Mouse (Mus musculus): ENCODE data around the gene 2310030G06Rik. TPM values are rescaled to one million over a fixed set of nuclear protein-coding genes. Genes with fewer than 3 reads are reported as not detected.

The 2310030G06Rik gene
- polyA plus RNA-seq, 1 experiment from 2014 or later = 2.3 TPM

DNA sequence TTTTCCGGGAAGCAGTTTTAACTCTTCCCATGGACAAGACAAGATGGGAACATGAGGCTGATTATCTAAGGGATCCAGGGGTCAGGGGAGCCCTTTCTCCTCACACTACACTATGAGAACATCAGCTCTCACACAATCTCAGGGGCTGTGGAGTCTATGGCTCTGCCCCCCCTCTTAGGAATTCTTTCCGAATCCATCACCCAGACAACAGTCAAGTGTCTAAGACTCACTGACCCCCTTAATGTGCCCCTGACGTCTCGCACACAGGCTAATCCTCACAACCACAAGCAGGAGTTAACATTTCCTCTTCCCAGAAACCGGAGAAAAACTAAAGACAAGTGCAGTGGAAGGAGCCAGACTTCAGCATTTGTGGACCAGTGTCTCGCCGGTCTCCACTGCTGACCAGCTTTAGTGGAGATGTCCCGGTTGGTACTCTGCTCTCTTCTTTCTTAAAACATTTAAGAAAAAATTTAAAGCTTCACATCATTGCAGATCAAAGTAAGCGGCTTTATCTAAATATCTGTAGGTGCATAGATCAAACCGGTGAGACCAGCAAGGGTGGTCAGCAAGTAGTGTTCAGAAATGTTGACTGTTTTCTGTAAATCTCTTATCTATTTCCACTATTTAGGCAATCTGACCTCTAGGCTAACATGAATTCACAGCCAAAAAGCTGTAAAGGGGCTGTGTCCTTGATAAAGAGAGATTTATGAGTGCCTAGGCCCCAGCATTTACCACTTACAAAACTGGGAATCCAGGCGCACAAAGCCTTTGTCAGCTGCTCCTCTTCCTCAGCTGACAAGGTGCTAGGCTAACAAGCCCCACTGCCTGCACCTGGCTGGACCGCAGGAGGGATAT lies 49.3 kb downstream of the 2310030G06Rik start:
- no peaks in the 10 kb centered on the region for H3K9me3 ChIP-seq (replicated peaks)
- H3K4me2 ChIP-seq = peak overlapping the region; percentile 94
- peak overlapping the region; percentile 72 for H3K4me3 ChIP-seq (replicated peaks)
- no peak for ATAC-seq (ENCODE audit: low FRiP score)
- H3K36me3 ChIP-seq = peaks cover 27% of the 10 kb centered on the region
- H3K4me1 ChIP-seq = peaks cover 52% of the 10 kb centered on the region
- H3K9ac ChIP-seq (replicated peaks) = peak overlapping the region; percentile 63
- no peaks in the 10 kb centered on the region for H3K27me3 ChIP-seq (replicated peaks)
- 25% methylated on average over 12 of the region's 12 CpGs for WGBS
- peak overlapping the region; percentile 69 for H3K27ac ChIP-seq (replicated peaks)

DNA sequence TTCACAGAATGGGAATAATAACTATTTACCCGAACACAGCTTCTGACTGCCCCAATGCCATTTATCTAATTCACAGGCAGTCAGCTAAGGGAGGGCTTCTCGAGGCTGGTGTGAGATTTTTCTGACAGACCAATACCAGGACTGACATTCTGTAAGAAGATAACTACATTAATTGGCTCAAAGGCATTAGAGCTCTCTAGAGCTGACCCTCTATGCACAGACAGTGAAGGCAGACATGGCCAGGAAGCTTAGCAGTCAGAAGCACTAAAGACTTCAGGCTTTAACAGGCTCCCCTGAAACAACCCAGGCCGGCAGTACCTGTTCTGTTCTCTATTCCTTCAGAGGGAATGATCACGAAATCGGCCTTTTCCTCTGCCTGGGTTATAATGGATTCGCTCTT lies 51.2 kb downstream of the 2310030G06Rik start:
- H3K4me2 ChIP-seq = no peak overlapping the region
- H3K9ac ChIP-seq (replicated peaks) = no peak overlapping the region
- no peaks in the 10 kb centered on the region for H3K9me3 ChIP-seq (replicated peaks)
- peaks cover 28% of the 10 kb centered on the region for H3K36me3 ChIP-seq
- no peaks in the 10 kb centered on the region for H3K27me3 ChIP-seq (replicated peaks)
- no peak overlapping the region for H3K27ac ChIP-seq (replicated peaks)
- 89% methylated on average over 6 of the region's 6 CpGs for WGBS
- ATAC-seq (ENCODE audit: low FRiP score) = no peak
- H3K4me1 ChIP-seq = peaks cover 47% of the 10 kb centered on the region
- no peak overlapping the region for H3K4me3 ChIP-seq (replicated peaks)

DNA sequence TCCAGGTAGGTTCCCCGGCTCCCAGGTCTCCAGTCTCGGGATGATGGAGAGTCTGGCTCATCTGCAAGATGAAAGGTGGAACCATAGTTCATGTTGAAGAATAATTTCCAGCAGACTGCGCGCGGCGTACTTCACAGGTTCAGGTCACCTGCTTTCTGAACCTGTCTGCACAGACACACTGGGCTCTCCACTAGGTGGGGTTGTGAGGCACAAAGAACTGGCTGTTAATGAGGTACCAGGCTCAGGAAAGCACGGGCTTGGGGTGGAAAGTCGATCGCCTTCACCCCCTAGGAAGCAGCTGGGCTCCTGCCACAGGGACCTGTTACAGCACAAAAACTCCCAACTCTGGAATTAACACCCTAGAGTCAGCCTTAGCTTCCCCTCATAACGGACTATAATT lies 52.7 kb downstream of the 2310030G06Rik start:
- no peaks in the 10 kb centered on the region for H3K9me3 ChIP-seq (replicated peaks)
- peaks cover 43% of the 10 kb centered on the region for H3K36me3 ChIP-seq
- ATAC-seq (ENCODE audit: low FRiP score) = no peak
- no peak overlapping the region for H3K27ac ChIP-seq (replicated peaks)
- H3K27me3 ChIP-seq (replicated peaks) = no peaks in the 10 kb centered on the region
- WGBS = 15% methylated on average over 10 of the region's 10 CpGs
- H3K9ac ChIP-seq (replicated peaks) = no peak overlapping the region
- H3K4me2 ChIP-seq = no peak overlapping the region
- H3K4me1 ChIP-seq = peaks cover 35% of the 10 kb centered on the region
- no peak overlapping the region for H3K4me3 ChIP-seq (replicated peaks)

DNA sequence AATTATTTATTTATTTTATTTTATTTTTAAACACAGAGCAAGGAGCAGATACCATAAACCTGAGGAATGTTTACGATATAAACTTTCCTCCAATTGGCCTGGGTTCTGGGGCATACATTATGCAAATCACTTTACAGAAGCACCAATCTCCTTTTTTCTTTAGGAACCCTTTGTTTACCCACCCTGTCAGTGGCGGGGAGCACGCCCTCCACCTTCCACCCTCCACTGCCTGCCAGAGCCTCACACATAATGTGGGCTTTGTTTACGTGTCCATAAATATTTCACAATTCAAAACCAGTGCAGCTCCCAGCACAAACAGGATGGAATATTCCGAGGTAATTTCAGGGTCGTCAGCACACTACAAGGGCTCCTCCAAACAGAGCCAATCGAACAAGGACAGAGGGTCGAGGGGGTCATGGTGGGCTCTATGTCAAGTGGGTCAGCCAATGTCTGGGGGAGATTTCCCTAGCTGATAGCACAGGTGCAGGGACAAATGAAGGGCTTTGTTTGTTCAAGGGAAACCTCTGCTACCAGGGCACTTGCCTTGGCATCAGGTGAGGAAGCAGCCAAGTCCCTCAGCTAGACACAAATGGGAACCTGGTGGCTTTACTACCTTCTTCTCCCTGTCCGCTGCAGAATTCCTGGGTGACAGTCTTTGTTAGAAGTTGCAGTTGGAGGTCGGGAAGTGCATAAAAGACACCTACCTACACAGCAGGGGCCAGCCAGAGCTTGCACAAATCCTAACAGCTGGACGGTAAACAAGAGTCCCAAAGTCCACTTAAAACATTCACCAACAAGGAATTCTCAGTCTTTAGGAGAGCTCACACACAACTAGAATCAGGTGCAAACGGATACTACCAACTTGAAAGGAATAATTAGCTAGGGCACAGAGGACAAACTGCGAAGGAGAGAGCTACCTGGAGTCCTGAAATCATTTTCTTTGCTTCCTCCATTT lies 53.4 kb downstream of the 2310030G06Rik start:
- Histone ChIP-seq H3K9ac (replicated peaks) (no peak overlapping the region), H3K4me2 (no peak overlapping the region), H3K9me3 (replicated peaks) (no peaks in the 10 kb centered on the region), H3K27ac (replicated peaks) (no peak overlapping the region), H3K4me1 (peaks cover 29% of the 10 kb centered on the region), H3K36me3 (peaks cover 49% of the 10 kb centered on the region), H3K4me3 (replicated peaks) (no peak overlapping the region), H3K27me3 (replicated peaks) (no peaks in the 10 kb centered on the region)
- 13% methylated on average over 13 of the region's 13 CpGs for WGBS
- no peak for ATAC-seq (ENCODE audit: low FRiP score)

Other genes starting within 250 kb of the 2310030G06Rik start
- 109 and 113 TPM in 2 replicates for gene Pts, start 217.8 kb downstream of the 2310030G06Rik start, polyA plus RNA-seq (2015; fragmentation: Nextera tagmentation; extraction: Ambion mirVana)
- gene Il18, start 191.7 kb downstream of the 2310030G06Rik start, polyA plus RNA-seq (2015; fragmentation: Nextera tagmentation; extraction: Ambion mirVana) = 16.8 and 18.2 TPM in 2 replicates
- 0.15 and 0.41 TPM in 2 replicates for gene Bco2, start 191.4 kb downstream of the 2310030G06Rik start, polyA plus RNA-seq (2015; fragmentation: Nextera tagmentation; extraction: Ambion mirVana)
- 0.23 and 0.24 TPM in 2 replicates for gene Tex12, start 185.2 kb downstream of the 2310030G06Rik start, polyA plus RNA-seq (2015; fragmentation: Nextera tagmentation; extraction: Ambion mirVana)
- 298 and 311 TPM in 2 replicates for gene Sdhd, start 142.7 kb downstream of the 2310030G06Rik start, polyA plus RNA-seq (2015; fragmentation: Nextera tagmentation; extraction: Ambion mirVana)
- 341 and 407 TPM in 2 replicates for gene Timm8b, start 142.6 kb downstream of the 2310030G06Rik start, polyA plus RNA-seq (2015; fragmentation: Nextera tagmentation; extraction: Ambion mirVana)
- gene Pih1d2, start 129.2 kb downstream of the 2310030G06Rik start, polyA plus RNA-seq (2015; fragmentation: Nextera tagmentation; extraction: Ambion mirVana) = 4.1 and 4.6 TPM in 2 replicates
- 18.0 and 18.1 TPM in 2 replicates for gene Nkapd1, start 129.1 kb downstream of the 2310030G06Rik start, polyA plus RNA-seq (2015; fragmentation: Nextera tagmentation; extraction: Ambion mirVana)
- gene Dlat, start 86.8 kb downstream of the 2310030G06Rik start, polyA plus RNA-seq (2015; fragmentation: Nextera tagmentation; extraction: Ambion mirVana) = 58.6 and 61.7 TPM in 2 replicates
- 28.3 and 30.4 TPM in 2 replicates for gene Dixdc1, start 7.0 kb downstream of the 2310030G06Rik start, polyA plus RNA-seq (2015; fragmentation: Nextera tagmentation; extraction: Ambion mirVana)
- 24.7 and 28.2 TPM in 2 replicates for gene Cryab, start 4.8 kb upstream of the 2310030G06Rik start, polyA plus RNA-seq (2015; fragmentation: Nextera tagmentation; extraction: Ambion mirVana)
- 4.9 and 6.6 TPM in 2 replicates for gene Hspb2, start 5.8 kb upstream of the 2310030G06Rik start, polyA plus RNA-seq (2015; fragmentation: Nextera tagmentation; extraction: Ambion mirVana)
- gene Fdxacb1, start 21.7 kb upstream of the 2310030G06Rik start, polyA plus RNA-seq (2015; fragmentation: Nextera tagmentation; extraction: Ambion mirVana) = 9.0 and 10.8 TPM in 2 replicates
- 53.9 and 62.9 TPM in 2 replicates for gene Alg9, start 28.5 kb upstream of the 2310030G06Rik start, polyA plus RNA-seq (2015; fragmentation: Nextera tagmentation; extraction: Ambion mirVana)
- 50.9 and 58.4 TPM in 2 replicates for gene 1110032A03Rik, start 29.0 kb upstream of the 2310030G06Rik start, polyA plus RNA-seq (2015; fragmentation: Nextera tagmentation; extraction: Ambion mirVana)
- gene Ppp2r1b, start 98.8 kb upstream of the 2310030G06Rik start, polyA plus RNA-seq (2015; fragmentation: Nextera tagmentation; extraction: Ambion mirVana) = 43.8 and 50.8 TPM in 2 replicates

Measured in neural tube, embryonic 15.5 days (tissue).